Mouse (Mus musculus): ENCODE measurements around the gene 2610008E11Rik. TPM values are rescaled to one million over a fixed set of nuclear protein-coding genes. Genes with fewer than 3 reads are reported as not detected.
"Not testable (repeated sequence)": the region's sequence is repeated elsewhere in the genome, so short reads cannot be mapped to it uniquely, and the experiment has no call there.

2610008E11Rik gene
- total RNA-seq (2021): 10 to 100 TPM; 21.1 to 23.7 TPM

- intact Hi-C loops (cut with DNase I): loop anchor here (5.0 to 10.0 kb wide), 2 partner anchors 312 to 345 kb away; partner anchors contain the start of genes Ccdc105 and Slc1a6
- peak; percentile 96 to 98 for DNase-seq (ENCODE audit: low spot score in 2 of 2)
Observed at GRCm38 (mm10) chr10:79097161-79097754, at the start of gene 2610008E11Rik. Gene 2610008E11Rik (minus strand): TSS chr10:79097600.

GRCm38 (mm10) chr10:79116125-79116849, 18.9 kb upstream of the 2610008E11Rik start:
- peak; percentile 48 to 60 for DNase-seq (ENCODE audit: low spot score in 2 of 2)
- intact Hi-C loops (cut with DNase I): loop anchor here (1.0 kb wide), 2 partner anchors 360 to 484 kb away; no protein-coding TSS in a partner anchor

GRCm38 (mm10) chr10:79115085-79115484, 17.7 kb upstream of the 2610008E11Rik start:
- intact Hi-C loops (cut with DNase I): no loop called here

DNA sequence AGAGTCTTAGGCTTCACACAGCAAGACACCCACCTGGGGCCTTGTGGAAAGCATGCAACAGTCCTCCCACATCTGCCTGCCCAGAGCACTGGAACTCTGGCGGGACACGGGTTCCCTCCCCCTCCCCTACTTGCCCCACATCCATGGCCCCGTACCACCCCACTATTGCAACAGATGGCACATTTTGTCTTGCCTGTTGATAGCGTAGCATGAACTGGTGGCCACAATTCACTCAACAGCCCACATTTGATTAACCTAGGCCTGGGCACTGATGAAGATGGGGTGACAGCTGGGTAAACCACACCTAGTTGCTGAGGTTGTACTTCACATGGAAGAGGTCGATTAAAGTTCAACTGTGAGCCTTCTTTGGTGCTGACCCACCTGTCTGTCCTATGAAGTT, 13.1 kb upstream of the 2610008E11Rik start:
- no peak for DNase-seq (ENCODE audit: low spot score in 2 of 2)
- intact Hi-C loops (cut with DNase I): no loop called here

More at GRCm38 (mm10) chr10:79115085-79115484, 17.7 kb upstream of the 2610008E11Rik start:
- no peak for DNase-seq (ENCODE audit: low spot score in 2 of 2)

- intact Hi-C loops (cut with DNase I): no loop called here
- no peak for DNase-seq (ENCODE audit: low spot score in 2 of 2)
Observed at GRCm38 (mm10) chr10:79109156-79109555, 11.8 kb upstream of the 2610008E11Rik start.

DNA sequence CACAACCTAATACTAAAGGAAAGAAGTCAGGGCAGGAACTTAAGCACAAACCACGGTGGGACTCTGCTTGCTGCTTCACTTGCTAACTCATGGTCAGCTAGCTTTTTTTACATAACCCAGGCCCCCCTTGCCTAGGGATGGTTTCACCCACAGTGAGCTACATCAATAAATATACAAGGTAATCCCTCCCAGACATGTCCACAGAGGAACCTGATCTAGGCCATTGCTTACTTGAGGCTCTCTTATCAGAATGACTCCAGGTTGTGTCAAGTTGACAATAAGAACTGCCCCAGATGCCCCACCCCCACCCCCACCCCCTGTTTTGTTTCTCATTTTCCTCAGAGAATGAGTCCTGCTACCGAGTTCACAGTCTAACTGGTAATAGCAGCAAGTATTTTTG, 10.1 kb upstream of the 2610008E11Rik start:
- no peak for DNase-seq (ENCODE audit: low spot score in 2 of 2)
- intact Hi-C loops (cut with DNase I): no loop called here

GRCm38 (mm10) chr10:79106325-79107282, 9.2 kb upstream of the 2610008E11Rik start:
- DNase-seq (ENCODE audit: low spot score in 2 of 2): no peak
- intact Hi-C loops (cut with DNase I): no loop called here

DNA sequence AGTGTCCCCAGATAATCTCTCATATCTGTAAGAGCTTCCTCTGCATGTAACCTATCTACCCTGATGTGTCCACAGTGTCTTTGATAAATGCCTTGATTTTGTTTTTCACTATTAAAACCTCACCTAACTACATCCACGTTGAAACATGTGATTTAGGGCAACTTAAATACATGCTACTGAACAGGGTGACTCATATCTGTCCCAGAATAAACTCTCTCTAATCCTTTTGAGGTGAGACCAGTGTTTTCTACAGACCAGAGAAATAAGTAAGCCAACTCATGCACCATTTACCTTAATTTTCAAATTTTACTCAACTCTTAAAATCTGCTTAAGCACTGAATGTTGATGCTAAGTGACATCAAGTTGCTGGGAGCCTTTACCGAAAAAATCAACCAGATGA, 694 bp downstream of the 2610008E11Rik start:
- DNase-seq (ENCODE audit: low spot score in 2 of 2): no peak
- intact Hi-C loops (cut with DNase I): loop anchor here (5.0 to 10.0 kb wide), 2 partner anchors 312 to 344 kb away; partner anchors contain the start of genes Ccdc105 and Slc1a6

DNA sequence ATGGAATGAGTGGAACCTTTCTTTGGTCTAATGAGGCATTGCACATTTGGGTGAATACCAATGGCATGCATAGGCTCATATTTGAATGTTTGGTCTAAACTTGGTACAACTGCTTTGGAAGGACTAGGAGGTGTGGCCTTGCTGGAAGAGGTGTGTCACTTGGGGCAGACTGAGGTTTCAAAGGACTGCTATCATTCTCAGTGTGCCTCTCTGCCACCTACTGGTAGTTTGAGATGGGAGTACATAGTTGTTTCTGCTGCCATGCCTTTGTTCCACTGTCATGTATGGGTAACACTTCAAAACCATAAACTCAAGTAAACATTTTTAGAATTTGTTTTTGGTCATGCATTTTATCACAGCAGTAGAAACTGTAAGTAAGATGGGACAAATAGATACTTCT, 5.7 kb downstream of the 2610008E11Rik start:
- no peak for DNase-seq (ENCODE audit: low spot score in 2 of 2)
- intact Hi-C loops (cut with DNase I): loop anchor here (10.0 kb wide), 1 partner anchor 307 kb away; the partner anchor contains the start of gene Slc1a6

DNA sequence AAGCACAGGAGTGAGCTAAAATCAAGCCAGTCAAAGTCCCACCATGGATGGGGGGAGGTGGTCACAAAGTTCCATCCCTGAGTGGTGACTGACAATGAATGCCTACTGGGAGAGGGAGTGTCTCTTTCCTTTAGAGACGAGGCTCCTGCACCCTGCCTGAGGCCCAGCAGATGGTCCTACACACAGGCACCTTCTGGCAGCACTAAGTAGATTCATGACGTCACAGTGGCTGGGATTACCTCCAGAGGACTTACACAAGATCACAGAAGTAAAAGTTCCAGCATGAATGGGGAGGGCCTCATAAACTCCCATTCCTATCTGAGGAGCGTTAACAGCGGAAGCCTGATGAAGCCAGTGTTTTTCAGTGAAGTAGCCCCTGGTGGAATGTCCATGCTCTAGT, 8.4 kb downstream of the 2610008E11Rik start:
- peak in 1 of 2 experiments; percentile 13 for DNase-seq (ENCODE audit: low spot score in 2 of 2)
- intact Hi-C loops (cut with DNase I): no loop called here

GRCm38 (mm10) chr10:79086577-79086976, 10.8 kb downstream of the 2610008E11Rik start:
- intact Hi-C loops (cut with DNase I): no loop called here
- DNase-seq (ENCODE audit: low spot score in 2 of 2): no peak

DNA sequence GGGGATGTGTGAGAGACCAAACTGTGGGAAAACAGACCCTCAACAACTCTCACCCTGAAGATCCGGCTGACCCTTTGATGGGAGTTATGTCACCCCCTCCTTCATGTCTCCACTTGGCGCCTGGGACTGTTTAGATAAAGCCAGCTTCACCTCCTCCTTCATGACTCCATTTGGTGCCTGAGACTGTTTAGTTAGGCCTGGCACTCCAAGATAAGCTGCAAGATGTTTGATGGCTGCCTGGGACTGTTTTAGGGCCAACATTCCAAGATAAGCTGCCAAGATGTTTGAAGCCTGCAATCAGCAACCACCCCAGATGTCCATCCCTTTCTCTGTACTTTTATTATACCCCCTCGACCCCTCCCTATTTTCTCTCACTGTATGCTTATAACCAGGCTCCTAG, 40.0 kb downstream of the 2610008E11Rik start:
- DNase-seq (ENCODE audit: low spot score in 2 of 2); intact Hi-C loops (cut with DNase I): not testable (repeated sequence)

DNA sequence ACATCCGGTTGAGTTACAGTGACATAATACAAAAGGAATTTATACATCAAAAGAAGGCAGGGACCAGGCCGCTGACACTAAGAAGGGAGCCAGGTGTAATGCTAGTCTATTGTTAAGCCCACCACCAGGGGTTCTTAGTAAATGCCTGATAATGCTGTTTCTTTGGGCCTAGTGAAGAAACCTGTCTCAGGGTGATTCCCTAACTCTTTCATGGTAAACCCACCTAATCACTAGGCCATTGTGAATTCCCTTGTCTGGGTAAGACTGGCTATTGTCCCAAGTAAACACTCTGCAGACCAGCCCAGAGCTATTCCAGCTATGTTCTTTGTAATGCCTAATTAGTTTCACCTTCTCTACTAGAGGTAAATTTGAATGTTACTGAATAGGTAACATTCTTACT, 54.9 kb downstream of the 2610008E11Rik start:
- intact Hi-C loops (cut with DNase I); DNase-seq (ENCODE audit: low spot score in 2 of 2): not testable (repeated sequence)

- no peak for DNase-seq (ENCODE audit: low spot score in 2 of 2)
- intact Hi-C loops (cut with DNase I): no loop called here
Observed at GRCm38 (mm10) chr10:79028441-79028840, 69.0 kb downstream of the 2610008E11Rik start, which contains the start of gene Olfr57. Gene Olfr57 (plus strand): TSS chr10:79028741.

Other genes with a start within 250 kb of the 2610008E11Rik start
- not detected for gene Olfr1356, start 245.4 kb downstream of the 2610008E11Rik start, total RNA-seq (2021)
- not detected for gene Olfr1355, start 222.1 kb downstream of the 2610008E11Rik start, total RNA-seq (2021)
- not detected for gene Olfr1354, start 184.4 kb downstream of the 2610008E11Rik start, total RNA-seq (2021)
- not detected for gene Olfr8, start 147.0 kb downstream of the 2610008E11Rik start, total RNA-seq (2021)
- not detected for gene Olfr1353, start 134.3 kb downstream of the 2610008E11Rik start, total RNA-seq (2021)
- not detected for gene Olfr1352, start 116.5 kb downstream of the 2610008E11Rik start, total RNA-seq (2021)
- not detected for gene Olfr1351, start 85.1 kb downstream of the 2610008E11Rik start, total RNA-seq (2021)
- not detected for gene Olfr57, start 68.9 kb downstream of the 2610008E11Rik start, total RNA-seq (2021)
- not detected for gene Vmn2r80, start 51.2 kb upstream of the 2610008E11Rik start, total RNA-seq (2021)
- gene Vmn2r81, start 150.1 kb upstream of the 2610008E11Rik start, total RNA-seq (2021): not detected

All from left cerebral cortex, postnatal 25 days (tissue).